Mouse (Mus musculus): ENCODE measurements at regions not wholly inside any gene's neighbourhood (a gene's known extent, or its start where the extent isn't known, plus 50 kb on each side); places are given as distances from the start of the nearest gene placed in this dataset.
"Not testable (repeated sequence)": the region's sequence is repeated elsewhere in the genome, so short reads cannot be mapped to it uniquely, and the experiment has no call there.

- no peaks in the 10 kb centered on the region for H3K4me1 ChIP-seq (ENCODE audit: control insufficient read depth, insufficient read depth, low read length)
- H3K4me2 ChIP-seq (ENCODE audit: low read depth, low read length), result no peak overlapping the region
- no peak overlapping the region for H3K4me3 ChIP-seq (replicated peaks; ENCODE audit: low read length)
- 47% methylated on average over 1 of the region's 1 CpGs for WGBS
- no peaks in the 10 kb centered on the region for H3K27me3 ChIP-seq (ENCODE audit: control insufficient read depth, insufficient read depth, low read length)
- H3K36me3 ChIP-seq (ENCODE audit: control insufficient read depth, insufficient read depth, low read length), result no peaks in the 10 kb centered on the region
- no peak overlapping the region for H3K9ac ChIP-seq (ENCODE audit: low read length)
- no peaks in the 10 kb centered on the region for H3K9me3 ChIP-seq (replicated peaks; ENCODE audit: control insufficient read depth, low read length)
- H3K27ac ChIP-seq (ENCODE audit: low read length), result no peak overlapping the region
- ATAC-seq (ENCODE audit: insufficient read depth, low FRiP score), result no peak
Observed at GRCm38 (mm10) chr3:80120177-80120736, 235.9 kb downstream of the Fam198b start.

GRCm38 (mm10) chr3:80123666-80124065, 239.3 kb downstream of the Fam198b start:
- Histone ChIP-seq H3K9me3 (replicated peaks; ENCODE audit: control insufficient read depth, low read length) (no peaks in the 10 kb centered on the region), H3K27me3 (ENCODE audit: control insufficient read depth, insufficient read depth, low read length) (no peaks in the 10 kb centered on the region), H3K27ac (ENCODE audit: low read length) (no peak overlapping the region), H3K4me2 (ENCODE audit: low read depth, low read length) (no peak overlapping the region), H3K36me3 (ENCODE audit: control insufficient read depth, insufficient read depth, low read length) (no peaks in the 10 kb centered on the region), H3K4me3 (replicated peaks; ENCODE audit: low read length) (no peak overlapping the region), H3K4me1 (ENCODE audit: control insufficient read depth, insufficient read depth, low read length) (no peaks in the 10 kb centered on the region), H3K9ac (ENCODE audit: low read length) (no peak overlapping the region)
- no peak for ATAC-seq (ENCODE audit: insufficient read depth, low FRiP score)
- 54% methylated on average over 6 of the region's 6 CpGs for WGBS

GRCm38 (mm10) chr3:80124621-80125020, 240.3 kb downstream of the Fam198b start:
- H3K36me3 ChIP-seq (ENCODE audit: control insufficient read depth, insufficient read depth, low read length), result no peaks in the 10 kb centered on the region
- no peaks in the 10 kb centered on the region for H3K4me1 ChIP-seq (ENCODE audit: control insufficient read depth, insufficient read depth, low read length)
- H3K27ac ChIP-seq (ENCODE audit: low read length), result no peak overlapping the region
- H3K27me3 ChIP-seq (ENCODE audit: control insufficient read depth, insufficient read depth, low read length), result no peaks in the 10 kb centered on the region
- no peaks in the 10 kb centered on the region for H3K9me3 ChIP-seq (replicated peaks; ENCODE audit: control insufficient read depth, low read length)
- no peak overlapping the region for H3K9ac ChIP-seq (ENCODE audit: low read length)
- no peak overlapping the region for H3K4me3 ChIP-seq (replicated peaks; ENCODE audit: low read length)
- H3K4me2 ChIP-seq (ENCODE audit: low read depth, low read length), result no peak overlapping the region
- ATAC-seq (ENCODE audit: insufficient read depth, low FRiP score), result no peak
- WGBS, result 78% methylated on average over 8 of the region's 8 CpGs

- ATAC-seq (ENCODE audit: insufficient read depth, low FRiP score), result no peak
- no peaks in the 10 kb centered on the region for H3K4me1 ChIP-seq (ENCODE audit: control insufficient read depth, insufficient read depth, low read length)
- no peaks in the 10 kb centered on the region for H3K36me3 ChIP-seq (ENCODE audit: control insufficient read depth, insufficient read depth, low read length)
- 94% methylated on average over 1 of the region's 1 CpGs for WGBS
- no peak overlapping the region for H3K4me2 ChIP-seq (ENCODE audit: low read depth, low read length)
- no peak overlapping the region for H3K9ac ChIP-seq (ENCODE audit: low read length)
- no peaks in the 10 kb centered on the region for H3K9me3 ChIP-seq (replicated peaks; ENCODE audit: control insufficient read depth, low read length)
- H3K4me3 ChIP-seq (replicated peaks; ENCODE audit: low read length), result no peak overlapping the region
- H3K27ac ChIP-seq (ENCODE audit: low read length), result no peak overlapping the region
- H3K27me3 ChIP-seq (ENCODE audit: control insufficient read depth, insufficient read depth, low read length), result no peaks in the 10 kb centered on the region
Observed at GRCm38 (mm10) chr3:80141697-80142096, 257.4 kb downstream of the Fam198b start.

GRCm38 (mm10) chr3:80160473-80160872, 276.1 kb downstream of the Fam198b start:
- Histone ChIP-seq H3K4me1 (ENCODE audit: control insufficient read depth, insufficient read depth, low read length) (no peaks in the 10 kb centered on the region), H3K36me3 (ENCODE audit: control insufficient read depth, insufficient read depth, low read length) (no peaks in the 10 kb centered on the region), H3K9ac (ENCODE audit: low read length) (no peak overlapping the region), H3K4me3 (replicated peaks; ENCODE audit: low read length) (no peak overlapping the region), H3K9me3 (replicated peaks; ENCODE audit: control insufficient read depth, low read length) (no peaks in the 10 kb centered on the region), H3K27ac (ENCODE audit: low read length) (no peak overlapping the region), H3K4me2 (ENCODE audit: low read depth, low read length) (no peak overlapping the region), H3K27me3 (ENCODE audit: control insufficient read depth, insufficient read depth, low read length) (no peaks in the 10 kb centered on the region)
- 83% methylated on average over 2 of the region's 2 CpGs for WGBS
- no peak for ATAC-seq (ENCODE audit: insufficient read depth, low FRiP score)

- no peak for ATAC-seq (ENCODE audit: insufficient read depth, low FRiP score)
Observed at GRCm38 (mm10) chr3:80181749-80182148, 297.4 kb downstream of the Fam198b start.

GRCm38 (mm10) chr3:80182161-80182560, 297.8 kb downstream of the Fam198b start:
- H3K9me3 ChIP-seq (replicated peaks; ENCODE audit: control insufficient read depth, low read length); H3K4me3 ChIP-seq (replicated peaks; ENCODE audit: low read length); H3K4me2 ChIP-seq (ENCODE audit: low read depth, low read length); H3K9ac ChIP-seq (ENCODE audit: low read length); H3K4me1 ChIP-seq (ENCODE audit: control insufficient read depth, insufficient read depth, low read length); H3K36me3 ChIP-seq (ENCODE audit: control insufficient read depth, insufficient read depth, low read length); H3K27ac ChIP-seq (ENCODE audit: low read length); H3K27me3 ChIP-seq (ENCODE audit: control insufficient read depth, insufficient read depth, low read length); ATAC-seq (ENCODE audit: insufficient read depth, low FRiP score): not testable (repeated sequence)
- 55% methylated on average over 2 of the region's 2 CpGs for WGBS

More at GRCm38 (mm10) chr3:80181749-80182148, 297.4 kb downstream of the Fam198b start:
- Histone ChIP-seq H3K4me3 (replicated peaks; ENCODE audit: low read length) (no peak overlapping the region), H3K27ac (ENCODE audit: low read length) (no peak overlapping the region), H3K36me3 (ENCODE audit: control insufficient read depth, insufficient read depth, low read length) (no peaks in the 10 kb centered on the region), H3K4me1 (ENCODE audit: control insufficient read depth, insufficient read depth, low read length) (no peaks in the 10 kb centered on the region), H3K9ac (ENCODE audit: low read length) (no peak overlapping the region), H3K27me3 (ENCODE audit: control insufficient read depth, insufficient read depth, low read length) (no peaks in the 10 kb centered on the region), H3K4me2 (ENCODE audit: low read depth, low read length) (no peak overlapping the region), H3K9me3 (replicated peaks; ENCODE audit: control insufficient read depth, low read length) (no peaks in the 10 kb centered on the region)
- 44% methylated on average over 2 of the region's 2 CpGs for WGBS

- Histone ChIP-seq H3K4me2 (ENCODE audit: low read depth, low read length) (no peak overlapping the region), H3K9me3 (replicated peaks; ENCODE audit: control insufficient read depth, low read length) (no peaks in the 10 kb centered on the region), H3K4me1 (ENCODE audit: control insufficient read depth, insufficient read depth, low read length) (no peaks in the 10 kb centered on the region), H3K36me3 (ENCODE audit: control insufficient read depth, insufficient read depth, low read length) (no peaks in the 10 kb centered on the region), H3K27me3 (ENCODE audit: control insufficient read depth, insufficient read depth, low read length) (no peaks in the 10 kb centered on the region), H3K27ac (ENCODE audit: low read length) (no peak overlapping the region), H3K9ac (ENCODE audit: low read length) (no peak overlapping the region), H3K4me3 (replicated peaks; ENCODE audit: low read length) (no peak overlapping the region)
- WGBS, result 86% methylated on average over 5 of the region's 5 CpGs
- no peak for ATAC-seq (ENCODE audit: insufficient read depth, low FRiP score)
Observed at GRCm38 (mm10) chr3:80187406-80187805, 303.1 kb downstream of the Fam198b start.

- WGBS, result 69% methylated on average over 2 of the region's 2 CpGs
- H3K9me3 ChIP-seq (replicated peaks; ENCODE audit: control insufficient read depth, low read length), result no peaks in the 10 kb centered on the region
- no peak for ATAC-seq (ENCODE audit: insufficient read depth, low FRiP score)
Observed at GRCm38 (mm10) chr3:80200904-80201303, 316.6 kb downstream of the Fam198b start.

GRCm38 (mm10) chr3:80204821-80205220, 320.5 kb downstream of the Fam198b start:
- 65% methylated on average over 1 of the region's 1 CpGs for WGBS
- no peak overlapping the region for H3K4me3 ChIP-seq (replicated peaks; ENCODE audit: low read length)
- H3K4me2 ChIP-seq (ENCODE audit: low read depth, low read length), result no peak overlapping the region
- no peaks in the 10 kb centered on the region for H3K4me1 ChIP-seq (ENCODE audit: control insufficient read depth, insufficient read depth, low read length)
- H3K9me3 ChIP-seq (replicated peaks; ENCODE audit: control insufficient read depth, low read length), result no peaks in the 10 kb centered on the region
- no peaks in the 10 kb centered on the region for H3K27me3 ChIP-seq (ENCODE audit: control insufficient read depth, insufficient read depth, low read length)
- no peak for ATAC-seq (ENCODE audit: insufficient read depth, low FRiP score)
- no peaks in the 10 kb centered on the region for H3K36me3 ChIP-seq (ENCODE audit: control insufficient read depth, insufficient read depth, low read length)
- no peak overlapping the region for H3K9ac ChIP-seq (ENCODE audit: low read length)
- H3K27ac ChIP-seq (ENCODE audit: low read length), result no peak overlapping the region

More at GRCm38 (mm10) chr3:80200904-80201303, 316.6 kb downstream of the Fam198b start:
- H3K9ac ChIP-seq (ENCODE audit: low read length), result no peak overlapping the region
- no peaks in the 10 kb centered on the region for H3K4me1 ChIP-seq (ENCODE audit: control insufficient read depth, insufficient read depth, low read length)
- no peak overlapping the region for H3K27ac ChIP-seq (ENCODE audit: low read length)
- no peaks in the 10 kb centered on the region for H3K27me3 ChIP-seq (ENCODE audit: control insufficient read depth, insufficient read depth, low read length)
- H3K4me2 ChIP-seq (ENCODE audit: low read depth, low read length), result no peak overlapping the region
- no peak overlapping the region for H3K4me3 ChIP-seq (replicated peaks; ENCODE audit: low read length)
- no peaks in the 10 kb centered on the region for H3K36me3 ChIP-seq (ENCODE audit: control insufficient read depth, insufficient read depth, low read length)

All from stomach, embryonic 16.5 days (tissue).